Mouse (Mus musculus) midbrain, embryonic 16.5 days (tissue): Measurements from ENCODE around the gene Arhgdig. TPM values are rescaled to one million over a fixed set of nuclear protein-coding genes. Genes with fewer than 3 reads are reported as not detected.
"Not testable (repeated sequence)": the region's sequence is repeated elsewhere in the genome, so short reads cannot be mapped to it uniquely, and the experiment has no call there.

Source experiments
- ATAC-seq: fragments of 200-750 bp; cut with Nextera tagmentation; 2 replicates; pipeline ENCODE4 v1.8.0; 2017; ENCODE audit warnings: moderate TSS enrichment
- H3K27ac ChIP-seq: fragments of 300-500 bp; sonication (generic); 2 replicates; pipeline ENCODE4 v1.5.1; 2014; ENCODE audit warnings: mild to moderate bottlenecking, low read length, mixed read lengths
- H3K27me3 ChIP-seq: fragments of 300-500 bp; sonication (generic); 2 replicates; pipeline ENCODE4 v1.6.1; 2014; ENCODE audit warnings: low read depth, low read length, mixed read lengths; ENCODE audit not compliant: control insufficient read depth, insufficient read depth
- H3K36me3 ChIP-seq: fragments of 300-500 bp; sonication (generic); 2 replicates; pipeline ENCODE4 v1.6.1; 2014; ENCODE audit warnings: mild to moderate bottlenecking, low read length, moderate library complexity, mixed read lengths; ENCODE audit not compliant: control insufficient read depth, insufficient read depth
- H3K4me1 ChIP-seq: fragments of 300-500 bp; sonication (generic); 2 replicates; pipeline ENCODE4 v1.6.1; 2014; ENCODE audit warnings: mild to moderate bottlenecking, low read length, mixed read lengths; ENCODE audit not compliant: control insufficient read depth, insufficient read depth
- H3K4me2 ChIP-seq: fragments of 300-500 bp; sonication (generic); 2 replicates; pipeline ENCODE4 v1.6.1; 2014; ENCODE audit warnings: mild to moderate bottlenecking, low read length, mixed read lengths
- H3K4me3 ChIP-seq: fragments of 300-500 bp; sonication (generic); 2 replicates; pipeline ENCODE4 v1.5.1; 2014; ENCODE audit warnings: low read depth, mild to moderate bottlenecking, low read length, moderate library complexity, mixed read lengths
- H3K9ac ChIP-seq: fragments of 300-500 bp; sonication (generic); 2 replicates; pipeline ENCODE4 v1.6.1; 2014; ENCODE audit warnings: low read depth, low read length, mixed read lengths
- H3K9me3 ChIP-seq: fragments of 300-500 bp; sonication (generic); replicated peaks from 2 replicates; pipeline ENCODE4 v1.6.1; 2014; ENCODE audit warnings: mild to moderate bottlenecking, low read length, mixed read lengths; ENCODE audit not compliant: control insufficient read depth, poor library complexity, severe bottlenecking
- WGBS: fragments of 180-500 bp; shearing (Covaris S2); extraction: QIAGEN DNeasy Blood & Tissue Kit; methylation state at CpG from one replicate; pipeline ENCODE4 v1.1.7; 2014; 5-methylcytosine and 5-hydroxymethylcytosine counted together
- polyA plus RNA-seq: library from polyadenylated mRNA; unstranded; fragments of >200 nt; fragmentation: Nextera tagmentation; extraction: Ambion mirVana; gene quantifications from 2 replicates; pipeline ENCODE4 v1.2.1, GENCODE M21; 2015

Arhgdig gene
- polyA plus RNA-seq, 1 experiment from 2014 or later, result 182 TPM

GRCm38 (mm10) chr17:26175248-26175647 lies 32.3 kb downstream of the Arhgdig start:
- ATAC-seq, H3K4me2 ChIP-seq, H3K9me3 ChIP-seq, H3K27me3 ChIP-seq, H3K4me1 ChIP-seq, H3K9ac ChIP-seq, H3K4me3 ChIP-seq, H3K27ac ChIP-seq: not testable (repeated sequence)
- WGBS, result 81% methylated on average over 2 of the region's 2 CpGs
- H3K36me3 ChIP-seq, result peaks cover 13% of the 10 kb centered on the region; the same call in 1 of the 2 replicates

GRCm38 (mm10) chr17:26168039-26168438 lies 39.5 kb downstream of the Arhgdig start:
- ATAC-seq, result no peak
- no peak overlapping the region for H3K4me2 ChIP-seq
- H3K36me3 ChIP-seq, result no peaks in the 10 kb centered on the region
- no peak overlapping the region for H3K27ac ChIP-seq
- no peaks in the 10 kb centered on the region for H3K27me3 ChIP-seq
- 93% methylated on average over 2 of the region's 2 CpGs for WGBS
- no peaks in the 10 kb centered on the region for H3K9me3 ChIP-seq
- no peak overlapping the region for H3K9ac ChIP-seq
- no peaks in the 10 kb centered on the region for H3K4me1 ChIP-seq
- no peak overlapping the region for H3K4me3 ChIP-seq

- no peaks in the 10 kb centered on the region for H3K27me3 ChIP-seq
- no peaks in the 10 kb centered on the region for H3K36me3 ChIP-seq
- no peak overlapping the region for H3K27ac ChIP-seq
- no peak overlapping the region for H3K4me3 ChIP-seq
- H3K9me3 ChIP-seq, result no peaks in the 10 kb centered on the region
- no peak for ATAC-seq
- no peak overlapping the region for H3K9ac ChIP-seq
- WGBS, result 97% methylated on average over 1 of the region's 1 CpGs
- H3K4me2 ChIP-seq, result no peak overlapping the region
- no peaks in the 10 kb centered on the region for H3K4me1 ChIP-seq
Observed at GRCm38 (mm10) chr17:26162736-26163135, 44.9 kb downstream of the Arhgdig start.

- no peaks in the 10 kb centered on the region for H3K27me3 ChIP-seq
- peaks cover 10% of the 10 kb centered on the region for H3K36me3 ChIP-seq
- no peak overlapping the region for H3K4me3 ChIP-seq
- 100% methylated on average over 2 of the region's 2 CpGs for WGBS
- no peaks in the 10 kb centered on the region for H3K4me1 ChIP-seq
- H3K9ac ChIP-seq, result no peak overlapping the region
- H3K4me2 ChIP-seq, result no peak overlapping the region
- H3K9me3 ChIP-seq, result no peaks in the 10 kb centered on the region
- no peak for ATAC-seq
- H3K27ac ChIP-seq, result no peak overlapping the region
Observed at GRCm38 (mm10) chr17:26151886-26152630, 55.5 kb downstream of the Arhgdig start.

Other genes starting within 250 kb of the Arhgdig start
- 20.6 and 20.8 TPM in 2 replicates for gene Capn15, start 222.0 kb downstream of the Arhgdig start, polyA plus RNA-seq
- 25.8 and 30.1 TPM in 2 replicates for gene Rab11fip3, start 138.2 kb downstream of the Arhgdig start, polyA plus RNA-seq
- 38.2 and 41.3 TPM in 2 replicates for gene Decr2, start 117.4 kb downstream of the Arhgdig start, polyA plus RNA-seq
- 16.8 and 18.3 TPM in 2 replicates for gene Nme4, start 112.2 kb downstream of the Arhgdig start, polyA plus RNA-seq
- 3.8 and 3.9 TPM in 2 replicates for gene Tmem8, start 94.5 kb downstream of the Arhgdig start, polyA plus RNA-seq
- 161 and 172 TPM in 2 replicates for gene Mrpl28, start 84.3 kb downstream of the Arhgdig start, polyA plus RNA-seq
- 19.1 and 20.6 TPM in 2 replicates for gene Axin1, start 69.1 kb downstream of the Arhgdig start, polyA plus RNA-seq
- gene Pdia2, start 8.7 kb downstream of the Arhgdig start, polyA plus RNA-seq, result 0.48 TPM in 1 of 2 replicates, not detected in the other
- 10.2 and 13.6 TPM in 2 replicates for gene Rgs11, start 4.8 kb downstream of the Arhgdig start, polyA plus RNA-seq
- 30.3 and 32.6 TPM in 2 replicates for gene Fam234a, start 36.5 kb upstream of the Arhgdig start, polyA plus RNA-seq
- 114 and 124 TPM in 2 replicates for gene Luc7l, start 45.1 kb upstream of the Arhgdig start, polyA plus RNA-seq
- 2.0 and 2.3 TPM in 2 replicates for gene Neurl1b, start 207.0 kb upstream of the Arhgdig start, polyA plus RNA-seq